Mouse (Mus musculus) brain, embryonic 18.5 days (tissue): Measurements from ENCODE around the gene Cdkal1.

Experiments used
- DNase-seq: peaks from one replicate; pipeline ENCODE4 v3.0.0-alpha.2; 2012; ENCODE audit warnings: low read depth, low spot score

Gene Cdkal1

GRCm38 (mm10) chr13:29701400-29701799 lies 154.1 kb downstream of the Cdkal1 start:
- no peak for DNase-seq

GRCm38 (mm10) chr13:29699896-29700295 lies 155.6 kb downstream of the Cdkal1 start:
- no peak for DNase-seq

- no peak for DNase-seq
These were observed 157.0 kb downstream of the Cdkal1 start for GRCm38 (mm10) chr13:29698307-29698985.

GRCm38 (mm10) chr13:29697230-29697629 lies 158.2 kb downstream of the Cdkal1 start:
- DNase-seq, result no peak

GRCm38 (mm10) chr13:29690734-29691133 lies 164.7 kb downstream of the Cdkal1 start:
- DNase-seq, result no peak

GRCm38 (mm10) chr13:29688851-29689250 lies 166.6 kb downstream of the Cdkal1 start:
- DNase-seq, result no peak

GRCm38 (mm10) chr13:29687872-29688271 lies 167.6 kb downstream of the Cdkal1 start:
- no peak for DNase-seq

- DNase-seq, result no peak
These were observed 175.8 kb downstream of the Cdkal1 start for GRCm38 (mm10) chr13:29679479-29680186.

- DNase-seq, result no peak
These were observed 177.9 kb downstream of the Cdkal1 start for GRCm38 (mm10) chr13:29677559-29677958.

GRCm38 (mm10) chr13:29670626-29671025 lies 184.8 kb downstream of the Cdkal1 start:
- DNase-seq, result no peak

- DNase-seq, result no peak
These were observed 191.6 kb downstream of the Cdkal1 start for GRCm38 (mm10) chr13:29663908-29664307.

GRCm38 (mm10) chr13:29655841-29656365 lies 199.6 kb downstream of the Cdkal1 start:
- DNase-seq, result no peak

- no peak for DNase-seq
These were observed 202.1 kb downstream of the Cdkal1 start for GRCm38 (mm10) chr13:29653407-29653806.

GRCm38 (mm10) chr13:29652791-29653190 lies 202.7 kb downstream of the Cdkal1 start:
- no peak for DNase-seq

- DNase-seq, result no peak
These were observed 204.8 kb downstream of the Cdkal1 start for GRCm38 (mm10) chr13:29650576-29651236.

GRCm38 (mm10) chr13:29649593-29649992 lies 205.9 kb downstream of the Cdkal1 start:
- DNase-seq, result no peak

GRCm38 (mm10) chr13:29642226-29642625 lies 213.2 kb downstream of the Cdkal1 start:
- DNase-seq, result no peak

- DNase-seq, result no peak
These were observed 214.3 kb downstream of the Cdkal1 start for GRCm38 (mm10) chr13:29641200-29641599.

- no peak for DNase-seq
These were observed 215.3 kb downstream of the Cdkal1 start for GRCm38 (mm10) chr13:29640186-29640585.

GRCm38 (mm10) chr13:29638303-29638702 lies 217.2 kb downstream of the Cdkal1 start:
- DNase-seq, result no peak

GRCm38 (mm10) chr13:29637788-29638187 lies 217.7 kb downstream of the Cdkal1 start:
- no peak for DNase-seq

- no peak for DNase-seq
These were observed 219.9 kb downstream of the Cdkal1 start for GRCm38 (mm10) chr13:29635581-29635980.
